Mouse (Mus musculus) heart, embryonic 10.5 days (tissue): ENCODE results near the gene H2-Q10. TPM values are rescaled to one million over a fixed set of nuclear protein-coding genes. Genes with fewer than 3 reads are reported as not detected.

Experiments
- DNase-seq: peaks from one replicate; pipeline ENCODE4 v3.0.0-alpha.2; 2017; ENCODE audit warnings: low spot score
- H3K27ac ChIP-seq: fragments of 300-500 bp; sonication (generic); 2 replicates; pipeline ENCODE4 v1.5.1; 2016; ENCODE audit warnings: mild to moderate bottlenecking
- H3K27me3 ChIP-seq: fragments of 300-500 bp; sonication (generic); 2 replicates; pipeline ENCODE4 v1.6.1; 2016; ENCODE audit warnings: mild to moderate bottlenecking; ENCODE audit not compliant: poor library complexity, insufficient read depth, severe bottlenecking
- H3K36me3 ChIP-seq: fragments of 300-500 bp; sonication (generic); 2 replicates; pipeline ENCODE4 v1.6.1; 2016; ENCODE audit warnings: mild to moderate bottlenecking, moderate library complexity
- H3K4me1 ChIP-seq: fragments of 300-500 bp; sonication (generic); 2 replicates; pipeline ENCODE4 v1.6.1; 2016; ENCODE audit warnings: mild to moderate bottlenecking
- H3K4me3 ChIP-seq: fragments of 300-500 bp; sonication (generic); 2 replicates; pipeline ENCODE4 v1.5.1; 2016; ENCODE audit warnings: mild to moderate bottlenecking, moderate library complexity
- H3K9me3 ChIP-seq: fragments of 300-500 bp; sonication (generic); 2 replicates; pipeline ENCODE4 v1.6.1; 2016; ENCODE audit warnings: mild to moderate bottlenecking, moderate library complexity
- WGBS: fragments of 180-500 bp; shearing (Covaris S2); methylation state at CpG from one replicate; pipeline ENCODE4 v1.1.7; 2016; 5-methylcytosine and 5-hydroxymethylcytosine counted together
- polyA plus RNA-seq: library from polyadenylated mRNA; unstranded; fragments of >200 nt; fragmentation: Nextera tagmentation; extraction: Ambion mirVana; gene quantifications from 2 replicates; pipeline ENCODE4 v1.2.1, GENCODE M21; 2016

The H2-Q10 gene
- polyA plus RNA-seq, 1 experiment from 2014 or later = 4.7 TPM

- Histone ChIP-seq H3K36me3 (peaks cover 14% of the 10 kb centered on the region; the same call in 1 of the 2 replicates), H3K27me3 (peaks cover 55% of the 10 kb centered on the region), H3K9me3 (no peaks in the 10 kb centered on the region), H3K4me3 (no peak overlapping the region), H3K27ac (no peak overlapping the region), H3K4me1 (peaks cover 14% of the 10 kb centered on the region)
- 22% methylated on average over 8 of the region's 8 CpGs for WGBS
- no peak for DNase-seq
Measured at GRCm38 (mm10) chr17:35509284-35509683, 39.4 kb downstream of the H2-Q10 start.

- Histone ChIP-seq H3K27ac (no peak overlapping the region), H3K27me3 (peaks cover 18% of the 10 kb centered on the region), H3K9me3 (no peaks in the 10 kb centered on the region), H3K4me1 (peaks cover 33% of the 10 kb centered on the region), H3K36me3 (peaks cover 18% of the 10 kb centered on the region; the same call in 1 of the 2 replicates), H3K4me3 (no peak overlapping the region)
- 91% methylated on average over 7 of the region's 7 CpGs for WGBS
- DNase-seq = no peak
Measured at GRCm38 (mm10) chr17:35512916-35513626, 43.2 kb downstream of the H2-Q10 start.

GRCm38 (mm10) chr17:35513886-35514285, 44.0 kb downstream of the H2-Q10 start:
- Histone ChIP-seq H3K36me3 (peaks cover 18% of the 10 kb centered on the region; the same call in 1 of the 2 replicates), H3K9me3 (no peaks in the 10 kb centered on the region), H3K27ac (no peak overlapping the region), H3K4me3 (no peak overlapping the region), H3K4me1 (peaks cover 38% of the 10 kb centered on the region), H3K27me3 (peaks cover 12% of the 10 kb centered on the region; the same call in 1 of the 2 replicates)
- 18% methylated on average over 2 of the region's 2 CpGs for WGBS
- DNase-seq = no peak

- DNase-seq = no peak
- H3K36me3 ChIP-seq = peaks cover 18% of the 10 kb centered on the region; the same call in 1 of the 2 replicates
- no peaks in the 10 kb centered on the region for H3K9me3 ChIP-seq
- H3K27me3 ChIP-seq = peaks cover 3% of the 10 kb centered on the region; the same call in 1 of the 2 replicates
- H3K4me1 ChIP-seq = peaks cover 35% of the 10 kb centered on the region
- peak overlapping the region; percentile 3; the same call in 1 of the 2 replicates for H3K4me3 ChIP-seq
- 0 out of 2 replicates have a peak overlapping the region, but pooled peaks have one; percentile 10 for H3K27ac ChIP-seq
- WGBS = 59% methylated on average over 6 of the region's 6 CpGs
Measured at GRCm38 (mm10) chr17:35514756-35515155, 44.9 kb downstream of the H2-Q10 start.

DNA sequence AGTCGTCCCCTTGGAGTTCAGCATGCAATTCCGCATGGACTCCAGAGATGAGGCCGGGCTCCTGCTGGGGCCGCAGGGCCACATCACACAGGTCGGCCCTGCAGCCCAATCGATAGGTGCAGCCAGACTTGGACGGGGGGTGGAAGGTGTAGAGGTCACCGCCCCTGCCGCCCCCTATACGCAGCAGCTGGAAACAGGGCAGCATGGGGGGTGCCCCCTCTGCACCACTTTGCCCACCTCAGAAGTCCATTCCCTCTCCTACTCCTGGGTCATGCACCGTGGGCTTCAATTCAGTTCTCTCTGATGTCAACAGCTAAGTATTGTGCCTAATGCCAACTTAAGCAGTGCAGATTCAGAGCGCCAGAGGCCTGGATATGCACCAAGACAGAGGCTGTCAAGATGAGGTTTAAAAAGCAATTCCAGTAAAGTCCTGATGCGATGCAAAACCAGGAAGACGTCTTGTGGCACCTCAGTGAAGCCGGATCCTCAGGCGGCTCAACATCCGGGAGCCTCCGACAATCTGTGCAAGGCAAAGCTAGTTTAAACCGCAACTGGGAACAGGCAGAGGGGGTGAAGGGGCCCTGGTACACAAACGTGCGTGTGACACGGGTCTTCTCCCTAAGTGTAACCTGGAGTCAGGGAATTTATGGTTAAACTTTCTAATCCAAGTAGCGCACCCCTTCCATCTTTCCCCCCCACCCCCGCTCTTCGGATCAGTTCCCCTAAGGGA, 46.2 kb downstream of the H2-Q10 start:
- Histone ChIP-seq H3K36me3 (peaks cover 24% of the 10 kb centered on the region), H3K27ac (peak overlapping the region; percentile 81), H3K4me1 (peaks cover 39% of the 10 kb centered on the region), H3K9me3 (no peaks in the 10 kb centered on the region), H3K4me3 (peak overlapping the region; percentile 73), H3K27me3 (no peaks in the 10 kb centered on the region)
- 6% methylated on average over 25 of the region's 25 CpGs for WGBS
- DNase-seq = no peak

- peak; percentile 100 for DNase-seq
- Histone ChIP-seq H3K36me3 (peaks cover 27% of the 10 kb centered on the region), H3K27ac (peak within 1 kb of the TSS; percentile 81), H3K27me3 (no peaks in the 10 kb centered on the region), H3K4me1 (peaks cover 39% of the 10 kb centered on the region), H3K9me3 (no peaks in the 10 kb centered on the region), H3K4me3 (peak within 1 kb of the TSS; percentile 73)
- WGBS = under 1% methylated on average over 67 of the region's 67 CpGs
Measured at GRCm38 (mm10) chr17:35516652-35517500, 47.0 kb downstream of the H2-Q10 start, which contains the start of the genes Tcf19 and Cchcr1. TSS of gene Tcf19 (minus strand) at chr17:35516824. TSS of gene Cchcr1 (plus strand) at chr17:35517100.

GRCm38 (mm10) chr17:35517526-35517925, 47.6 kb downstream of the H2-Q10 start:
- Histone ChIP-seq H3K27ac (peak overlapping the region; percentile 81), H3K36me3 (peaks cover 27% of the 10 kb centered on the region)
- DNase-seq = no peak

More at GRCm38 (mm10) chr17:35517526-35517925, 47.6 kb downstream of the H2-Q10 start:
- peak overlapping the region; percentile 73 for H3K4me3 ChIP-seq
- WGBS = 8% methylated on average over 12 of the region's 12 CpGs
- no peaks in the 10 kb centered on the region for H3K9me3 ChIP-seq
- H3K27me3 ChIP-seq = no peaks in the 10 kb centered on the region
- H3K4me1 ChIP-seq = peaks cover 39% of the 10 kb centered on the region

Other genes starting within 250 kb of the H2-Q10 start
- gene Gm16181, start 249.3 kb upstream of the H2-Q10 start, polyA plus RNA-seq = 0.30 TPM in 1 of 2 replicates, not detected in the other
- gene Atp6v1g2, start 236.4 kb upstream of the H2-Q10 start, polyA plus RNA-seq = 6.5 and 10.1 TPM in 2 replicates
- 8.4 and 10.4 TPM in 2 replicates for gene Nfkbil1, start 234.3 kb upstream of the H2-Q10 start, polyA plus RNA-seq
- gene Ddx39b, start 228.3 kb upstream of the H2-Q10 start, polyA plus RNA-seq = 367 and 489 TPM in 2 replicates
- 22.5 and 25.0 TPM in 2 replicates for gene H2-D1, start 207.4 kb upstream of the H2-Q10 start, polyA plus RNA-seq
- 0.80 and 1.2 TPM in 2 replicates for gene H2-Q1, start 149.7 kb upstream of the H2-Q10 start, polyA plus RNA-seq
- 11.2 and 15.9 TPM in 2 replicates for gene H2-Q2, start 127.8 kb upstream of the H2-Q10 start, polyA plus RNA-seq
- 1.8 and 2.1 TPM in 2 replicates for gene H2-Q4, start 90.5 kb upstream of the H2-Q10 start, polyA plus RNA-seq
- 0.17 and 4.9 TPM in 2 replicates for gene H2-Q6, start 45.2 kb upstream of the H2-Q10 start, polyA plus RNA-seq
- gene H2-Q7, start 30.9 kb upstream of the H2-Q10 start, polyA plus RNA-seq = 2.2 and 12.2 TPM in 2 replicates
- gene Pou5f1, start 35.9 kb downstream of the H2-Q10 start, polyA plus RNA-seq = 0.09 TPM in 1 of 2 replicates, not detected in the other
- gene Tcf19, start 46.7 kb downstream of the H2-Q10 start, polyA plus RNA-seq = 43.1 and 43.8 TPM in 2 replicates
- 17.2 and 17.9 TPM in 2 replicates for gene Cchcr1, start 47.0 kb downstream of the H2-Q10 start, polyA plus RNA-seq
- 0.81 and 1.1 TPM in 2 replicates for gene Psors1c2, start 63.1 kb downstream of the H2-Q10 start, polyA plus RNA-seq
- 0.20 and 0.63 TPM in 2 replicates for gene Cdsn, start 82.0 kb downstream of the H2-Q10 start, polyA plus RNA-seq
- not detected in 2 replicates for gene 2300002M23Rik, start 97.4 kb downstream of the H2-Q10 start, polyA plus RNA-seq
- gene Sfta2, start 131.5 kb downstream of the H2-Q10 start, polyA plus RNA-seq = not detected in 2 replicates
- gene Gm9573, start 156.5 kb downstream of the H2-Q10 start, polyA plus RNA-seq = not detected in 2 replicates
- gene Mucl3, start 173.6 kb downstream of the H2-Q10 start, polyA plus RNA-seq = 0.52 and 0.60 TPM in 2 replicates
- 17.5 and 18.6 TPM in 2 replicates for gene Vars2, start 197.5 kb downstream of the H2-Q10 start, polyA plus RNA-seq
- 34.7 and 43.5 TPM in 2 replicates for gene Gtf2h4, start 203.7 kb downstream of the H2-Q10 start, polyA plus RNA-seq
- 109 and 158 TPM in 2 replicates for gene Ddr1, start 234.5 kb downstream of the H2-Q10 start, polyA plus RNA-seq